Mouse (Mus musculus) midbrain, embryonic 15.5 days (tissue): ENCODE data around the gene Eif4a1. TPM values are rescaled to one million over a fixed set of nuclear protein-coding genes. Genes with fewer than 3 reads are reported as not detected.
"Not testable (repeated sequence)": the region's sequence is repeated elsewhere in the genome, so short reads cannot be mapped to it uniquely, and the experiment has no call there.

Source experiments
- ATAC-seq: fragments of 200-750 bp; cut with Nextera tagmentation; replicated peaks from 2 replicates; pipeline ENCODE4 v1.8.0; 2017; ENCODE audit warnings: moderate TSS enrichment
- H3K27ac ChIP-seq: fragments of 300-500 bp; sonication (generic); 2 replicates; pipeline ENCODE4 v1.5.1; 2015; ENCODE audit warnings: mild to moderate bottlenecking, inconsistent platforms
- H3K27me3 ChIP-seq: fragments of 300-500 bp; sonication (generic); replicated peaks from 2 replicates; pipeline ENCODE4 v1.6.1; 2015; ENCODE audit warnings: inconsistent platforms
- H3K36me3 ChIP-seq: fragments of 300-500 bp; sonication (generic); replicated peaks from 2 replicates; pipeline ENCODE4 v1.6.1; 2015; ENCODE audit warnings: inconsistent platforms
- H3K4me1 ChIP-seq: fragments of 300-500 bp; sonication (generic); 2 replicates; pipeline ENCODE4 v1.6.1; 2015; ENCODE audit warnings: inconsistent platforms
- H3K4me2 ChIP-seq: fragments of 300-500 bp; sonication (generic); 2 replicates; pipeline ENCODE4 v1.6.1; 2015; ENCODE audit warnings: inconsistent platforms, mild to moderate bottlenecking, moderate library complexity
- H3K4me3 ChIP-seq: fragments of 300-500 bp; sonication (generic); 2 replicates; pipeline ENCODE4 v1.5.1; 2015; ENCODE audit warnings: mild to moderate bottlenecking, inconsistent platforms
- H3K9ac ChIP-seq: fragments of 300-500 bp; sonication (generic); 2 replicates; pipeline ENCODE4 v1.6.1; 2015; ENCODE audit warnings: mild to moderate bottlenecking, inconsistent platforms
- H3K9me3 ChIP-seq: fragments of 300-500 bp; sonication (generic); 2 replicates; pipeline ENCODE4 v1.6.1; 2016; ENCODE audit warnings: inconsistent platforms
- WGBS: fragments of 180-500 bp; shearing (Covaris S2); methylation state at CpG from one replicate; pipeline ENCODE4 v1.1.7; 2015; ENCODE audit warnings: mixed read lengths; 5-methylcytosine and 5-hydroxymethylcytosine counted together
- polyA plus RNA-seq: library from polyadenylated mRNA; unstranded; fragments of >200 nt; fragmentation: Nextera tagmentation; extraction: Ambion mirVana; gene quantifications from 2 replicates; pipeline ENCODE4 v1.2.1, GENCODE M21; 2015

Eif4a1 gene
- polyA plus RNA-seq, 1 experiment from 2014 or later: 473 TPM

GRCm38 (mm10) chr11:69645860-69646259 is 26.4 kb downstream of the Eif4a1 start:
- ATAC-seq: no peak
- no peak overlapping the region for H3K9ac ChIP-seq
- WGBS: 92% methylated on average over 5 of the region's 5 CpGs
- no peak overlapping the region for H3K4me2 ChIP-seq
- no peak overlapping the region for H3K4me3 ChIP-seq
- no peaks in the 10 kb centered on the region for H3K9me3 ChIP-seq
- H3K27me3 ChIP-seq: no peaks in the 10 kb centered on the region
- H3K27ac ChIP-seq: no peak overlapping the region
- no peaks in the 10 kb centered on the region for H3K4me1 ChIP-seq
- peaks cover 86% of the 10 kb centered on the region for H3K36me3 ChIP-seq

- H3K36me3 ChIP-seq: peaks cover 7% of the 10 kb centered on the region; the same call in 1 of the 2 replicates
- H3K4me1 ChIP-seq: peaks cover 39% of the 10 kb centered on the region
- no peak overlapping the region for H3K4me3 ChIP-seq
- H3K9ac ChIP-seq: no peak overlapping the region
- peak overlapping the region; percentile 59 for H3K4me2 ChIP-seq
- H3K9me3 ChIP-seq: no peaks in the 10 kb centered on the region
- H3K27me3 ChIP-seq: no peaks in the 10 kb centered on the region
- no peak overlapping the region for H3K27ac ChIP-seq
- ATAC-seq: no peak
- 83% methylated on average over 3 of the region's 3 CpGs for WGBS
These were observed 36.8 kb downstream of the Eif4a1 start for GRCm38 (mm10) chr11:69635471-69635870.

GRCm38 (mm10) chr11:69633128-69633866 is 38.9 kb downstream of the Eif4a1 start:
- peak overlapping the region; percentile 59 for H3K4me2 ChIP-seq
- H3K9me3 ChIP-seq: no peaks in the 10 kb centered on the region
- peak overlapping the region; percentile 98 for H3K9ac ChIP-seq
- peak overlapping the region; percentile 95 for H3K27ac ChIP-seq
- ATAC-seq: peak; percentile 64
- H3K36me3 ChIP-seq: no peaks in the 10 kb centered on the region; the same call in 1 of the 2 replicates
- H3K4me3 ChIP-seq: peak overlapping the region; percentile 92
- H3K4me1 ChIP-seq: peaks cover 39% of the 10 kb centered on the region
- no peaks in the 10 kb centered on the region for H3K27me3 ChIP-seq
- WGBS: under 1% methylated on average over 33 of the region's 50 CpGs

- Histone ChIP-seq H3K36me3 (no peaks in the 10 kb centered on the region; the same call in 1 of the 2 replicates), H3K4me1 (peaks cover 39% of the 10 kb centered on the region), H3K4me2 (peak within 1 kb of the TSS; percentile 59), H3K27ac (peak within 1 kb of the TSS; percentile 95), H3K4me3 (peak within 1 kb of the TSS; percentile 92), H3K9me3 (no peaks in the 10 kb centered on the region), H3K9ac (peak within 1 kb of the TSS; percentile 98), H3K27me3 (no peaks in the 10 kb centered on the region)
- peak; percentile 99 for ATAC-seq
- under 1% methylated on average over 55 of the region's 56 CpGs for WGBS
These were observed 39.7 kb downstream of the Eif4a1 start, which contains the start of gene Fxr2 for GRCm38 (mm10) chr11:69632284-69633089. Gene Fxr2, plus strand, starts transcription at chr11:69632990.

- WGBS: 63% methylated on average over 1 of the region's 1 CpGs
These were observed 42.4 kb downstream of the Eif4a1 start for GRCm38 (mm10) chr11:69629802-69630201.

GRCm38 (mm10) chr11:69628286-69628685 is 43.9 kb downstream of the Eif4a1 start:
- 38% methylated on average over 6 of the region's 6 CpGs for WGBS
- H3K4me2 ChIP-seq: no peak overlapping the region
- ATAC-seq: no peak
- no peaks in the 10 kb centered on the region for H3K36me3 ChIP-seq
- no peaks in the 10 kb centered on the region for H3K9me3 ChIP-seq
- no peak overlapping the region for H3K4me3 ChIP-seq
- no peaks in the 10 kb centered on the region for H3K27me3 ChIP-seq
- H3K9ac ChIP-seq: no peak overlapping the region
- H3K27ac ChIP-seq: no peak overlapping the region
- H3K4me1 ChIP-seq: peaks cover 5% of the 10 kb centered on the region

More at GRCm38 (mm10) chr11:69629802-69630201, 42.4 kb downstream of the Eif4a1 start:
- Histone ChIP-seq H3K27me3 (no peaks in the 10 kb centered on the region), H3K9me3 (no peaks in the 10 kb centered on the region), H3K4me3 (no peak overlapping the region), H3K4me1 (peaks cover 17% of the 10 kb centered on the region), H3K9ac (no peak overlapping the region), H3K36me3 (no peaks in the 10 kb centered on the region), H3K27ac (no peak overlapping the region), H3K4me2 (no peak overlapping the region)
- ATAC-seq: no peak

GRCm38 (mm10) chr11:69624339-69624738 is 47.9 kb downstream of the Eif4a1 start:
- not testable (repeated sequence) for H3K36me3 ChIP-seq, H3K4me3 ChIP-seq, H3K9ac ChIP-seq, H3K9me3 ChIP-seq, ATAC-seq, H3K27me3 ChIP-seq, H3K4me2 ChIP-seq, H3K27ac ChIP-seq
- peaks cover 11% of the 10 kb centered on the region for H3K4me1 ChIP-seq
- 86% methylated on average over 2 of the region's 2 CpGs for WGBS

- ATAC-seq: no peak
- peak overlapping the region; percentile 50 for H3K4me3 ChIP-seq
These were observed 49.2 kb downstream of the Eif4a1 start for GRCm38 (mm10) chr11:69623006-69623405.

GRCm38 (mm10) chr11:69622406-69622805 is 49.8 kb downstream of the Eif4a1 start:
- peak overlapping the region; percentile 63 for H3K9ac ChIP-seq
- H3K27me3 ChIP-seq: no peaks in the 10 kb centered on the region
- H3K4me3 ChIP-seq: peak overlapping the region; percentile 50
- peak overlapping the region; percentile 82 for H3K27ac ChIP-seq
- 47% methylated on average over 6 of the region's 6 CpGs for WGBS
- peak; percentile 56 for ATAC-seq
- H3K4me1 ChIP-seq: peaks cover 11% of the 10 kb centered on the region
- H3K36me3 ChIP-seq: no peaks in the 10 kb centered on the region
- no peaks in the 10 kb centered on the region for H3K9me3 ChIP-seq
- peak overlapping the region; percentile 79 for H3K4me2 ChIP-seq

More at GRCm38 (mm10) chr11:69623006-69623405, 49.2 kb downstream of the Eif4a1 start:
- Histone ChIP-seq H3K4me1 (peaks cover 11% of the 10 kb centered on the region), H3K4me2 (peak overlapping the region; percentile 79), H3K27ac (no peak overlapping the region; the same call in 1 of the 2 replicates), H3K9ac (peak overlapping the region; percentile 63; the same call in 1 of the 2 replicates), H3K27me3 (no peaks in the 10 kb centered on the region), H3K9me3 (no peaks in the 10 kb centered on the region), H3K36me3 (no peaks in the 10 kb centered on the region)
- 72% methylated on average over 4 of the region's 4 CpGs for WGBS

- peak within 1 kb of the TSS; percentile 63 for H3K9ac ChIP-seq
- peak within 1 kb of the TSS; percentile 79 for H3K4me2 ChIP-seq
- no peaks in the 10 kb centered on the region for H3K9me3 ChIP-seq
- H3K4me3 ChIP-seq: peak within 1 kb of the TSS; percentile 50
- no peaks in the 10 kb centered on the region for H3K27me3 ChIP-seq
- no peaks in the 10 kb centered on the region for H3K36me3 ChIP-seq
- ATAC-seq: peak; percentile 90
- peak within 1 kb of the TSS; percentile 82 for H3K27ac ChIP-seq
- WGBS: 0% methylated on average over 20 of the region's 20 CpGs
- peaks cover 11% of the 10 kb centered on the region for H3K4me1 ChIP-seq
These were observed 50.5 kb downstream of the Eif4a1 start, which contains the start of gene Sat2 for GRCm38 (mm10) chr11:69621571-69622268. Gene Sat2, plus strand, starts transcription at chr11:69622024.

- Histone ChIP-seq H3K27me3 (0 out of 2 replicates have a peak, but pooled peaks cover under 1% of the 10 kb centered on the region), H3K9me3 (no peaks in the 10 kb centered on the region), H3K4me1 (peaks cover 11% of the 10 kb centered on the region), H3K36me3 (no peaks in the 10 kb centered on the region), H3K4me3 (no peak overlapping the region), H3K4me2 (no peak overlapping the region), H3K9ac (no peak overlapping the region), H3K27ac (no peak overlapping the region)
- ATAC-seq: no peak
- 88% methylated on average over 7 of the region's 7 CpGs for WGBS
These were observed 51.7 kb downstream of the Eif4a1 start for GRCm38 (mm10) chr11:69620394-69621081.
